Mouse (Mus musculus) hindbrain, embryonic 14.5 days (tissue): ENCODE data around the gene Lrguk. TPM values are rescaled to one million over a fixed set of nuclear protein-coding genes. Genes with fewer than 3 reads are reported as not detected.
A peak's percentile ranks its signal among the peaks of the same experiment; 100 is the strongest.

Source experiments
- ATAC-seq: fragments of 200-750 bp; cut with Nextera tagmentation; 2 replicates; pipeline ENCODE4 v1.8.0; 2017; ENCODE audit warnings: moderate number of reproducible peaks, mild to moderate bottlenecking, moderate TSS enrichment, moderate library complexity; ENCODE audit not compliant: low FRiP score
- DNase-seq: peaks from one replicate; pipeline ENCODE4 v3.0.0-alpha.2; 2015; ENCODE audit warnings: low spot score
- H3K27ac ChIP-seq: fragments of 300-500 bp; sonication (generic); 2 replicates; pipeline ENCODE4 v1.5.1; 2014; ENCODE audit warnings: mild to moderate bottlenecking, moderate library complexity
- H3K27me3 ChIP-seq: fragments of 300-500 bp; sonication (generic); 2 replicates; pipeline ENCODE4 v1.6.1; 2014; ENCODE audit warnings: mild to moderate bottlenecking, low read length, mixed read lengths; ENCODE audit not compliant: control insufficient read depth, insufficient read depth
- H3K36me3 ChIP-seq: fragments of 300-500 bp; sonication (generic); replicated peaks from 2 replicates; pipeline ENCODE4 v1.6.1; 2014; ENCODE audit not compliant: control insufficient read depth, insufficient read depth
- H3K4me1 ChIP-seq: fragments of 300-500 bp; sonication (generic); replicated peaks from 2 replicates; pipeline ENCODE4 v1.6.1; 2014; ENCODE audit warnings: antibody characterized with exemption, low read length, mixed read lengths; ENCODE audit not compliant: control insufficient read depth, insufficient read depth
- H3K4me2 ChIP-seq: fragments of 300-500 bp; sonication (generic); replicated peaks from 2 replicates; pipeline ENCODE4 v1.6.1; 2014; ENCODE audit warnings: mild to moderate bottlenecking, moderate library complexity
- H3K4me3 ChIP-seq: fragments of 300-500 bp; sonication (generic); replicated peaks from 2 replicates; pipeline ENCODE4 v1.5.1; 2014; ENCODE audit warnings: mild to moderate bottlenecking, low read length
- H3K9ac ChIP-seq: fragments of 300-500 bp; sonication (generic); 2 replicates; pipeline ENCODE4 v1.6.1; 2014
- H3K9me3 ChIP-seq: fragments of 300-500 bp; sonication (generic); 2 replicates; pipeline ENCODE4 v1.6.1; 2016; ENCODE audit warnings: low read length; ENCODE audit not compliant: control insufficient read depth
- WGBS: fragments of 180-500 bp; shearing (Covaris S2); extraction: QIAGEN DNeasy Blood & Tissue Kit; methylation state at CpG from one replicate; pipeline ENCODE4 v1.1.7; 2014; 5-methylcytosine and 5-hydroxymethylcytosine counted together
- polyA plus RNA-seq: library from polyadenylated mRNA; unstranded; fragments of >200 nt; fragmentation: Nextera tagmentation; extraction: Ambion mirVana; gene quantifications from 2 replicates; pipeline ENCODE4 v1.2.1, GENCODE M21; 2014

Gene Lrguk
- polyA plus RNA-seq, 1 experiment from 2014 or later = 1.9 TPM

- no peaks in the 10 kb centered on the region for H3K9me3 ChIP-seq
- no peaks in the 10 kb centered on the region for H3K27me3 ChIP-seq
- peak within 1 kb of the TSS; percentile 78 for H3K4me3 ChIP-seq
- peak within 1 kb of the TSS; percentile 65 for H3K4me2 ChIP-seq
- peak within 1 kb of the TSS; percentile 73 for H3K9ac ChIP-seq
- ATAC-seq (peak; percentile 100), DNase-seq (peak; percentile 97)
- H3K36me3 ChIP-seq = no peaks in the 10 kb centered on the region
- H3K27ac ChIP-seq = peak within 1 kb of the TSS; percentile 81
- H3K4me1 ChIP-seq = peaks cover 13% of the 10 kb centered on the region; the same call in 1 of the 2 replicates
- under 1% methylated on average over 29 of the region's 29 CpGs for WGBS
These were observed 147.6 kb downstream of the Lrguk start, which contains the start of gene Slc35b4 for GRCm38 (mm10) chr6:34176864-34177247. Slc35b4 (minus strand) TSS chr6:34177111.

GRCm38 (mm10) chr6:34179007-34179406, 149.8 kb downstream of the Lrguk start:
- Histone ChIP-seq H3K9ac (no peak overlapping the region), H3K9me3 (no peaks in the 10 kb centered on the region), H3K27ac (no peak overlapping the region), H3K27me3 (no peaks in the 10 kb centered on the region), H3K4me2 (no peak overlapping the region), H3K4me3 (no peak overlapping the region), H3K4me1 (peaks cover 13% of the 10 kb centered on the region; the same call in 1 of the 2 replicates), H3K36me3 (no peaks in the 10 kb centered on the region)
- ATAC-seq (no peak), DNase-seq (no peak)
- 88% methylated on average over 3 of the region's 3 CpGs for WGBS

DNA sequence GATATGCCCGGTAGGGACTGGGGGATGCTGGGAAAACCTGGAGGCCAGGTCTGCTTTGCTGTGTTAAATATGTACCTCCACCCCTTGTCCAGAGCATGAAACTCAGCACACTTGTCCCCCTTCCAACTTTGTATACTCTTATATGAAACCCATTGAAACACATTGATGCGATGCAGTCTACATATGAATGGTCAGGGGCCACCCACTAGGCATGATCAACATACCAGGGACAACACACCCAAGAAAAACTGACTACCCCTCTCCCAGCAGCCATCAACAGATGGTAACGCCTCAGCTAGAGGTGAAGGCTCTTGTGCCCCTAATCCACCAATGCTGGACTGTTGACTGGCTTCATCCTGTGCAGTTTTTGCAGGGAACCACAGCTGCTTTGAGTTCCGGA, 150.7 kb downstream of the Lrguk start:
- DNase-seq = no peak
- no peak for ATAC-seq
- WGBS = 82% methylated on average over 4 of the region's 4 CpGs
- no peak overlapping the region for H3K27ac ChIP-seq
- H3K9me3 ChIP-seq = no peaks in the 10 kb centered on the region
- no peak overlapping the region for H3K4me2 ChIP-seq
- no peak overlapping the region for H3K4me3 ChIP-seq
- no peaks in the 10 kb centered on the region for H3K36me3 ChIP-seq
- H3K4me1 ChIP-seq = peaks cover 13% of the 10 kb centered on the region; the same call in 1 of the 2 replicates
- no peak overlapping the region for H3K9ac ChIP-seq
- H3K27me3 ChIP-seq = no peaks in the 10 kb centered on the region

DNA sequence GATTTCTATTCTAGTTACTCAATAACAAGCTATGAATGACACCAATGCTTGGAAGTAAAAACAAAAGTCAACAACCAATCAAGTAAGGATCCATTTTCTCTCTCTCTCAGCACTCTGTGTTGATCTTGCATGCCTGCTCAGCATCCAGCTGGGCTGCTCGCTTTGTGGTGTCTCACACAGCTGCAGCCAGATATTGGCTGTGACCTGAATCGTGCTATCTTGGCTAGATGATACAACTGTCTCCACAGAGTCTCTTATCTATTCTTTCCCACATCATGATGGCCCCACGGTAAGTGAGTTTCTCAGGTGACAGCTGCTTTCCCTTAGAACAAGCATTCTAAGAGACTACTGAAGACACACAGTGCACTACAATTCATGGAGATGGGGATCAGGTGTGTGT, 152.7 kb downstream of the Lrguk start:
- Histone ChIP-seq H3K4me3 (no peak overlapping the region), H3K4me2 (no peak overlapping the region), H3K27ac (no peak overlapping the region), H3K9ac (no peak overlapping the region), H3K9me3 (no peaks in the 10 kb centered on the region), H3K4me1 (no peaks in the 10 kb centered on the region), H3K36me3 (no peaks in the 10 kb centered on the region), H3K27me3 (no peaks in the 10 kb centered on the region)
- ATAC-seq = no peak
- DNase-seq = no peak
- 86% methylated on average over 3 of the region's 3 CpGs for WGBS

- Histone ChIP-seq H3K9me3 (no peaks in the 10 kb centered on the region), H3K27me3 (no peaks in the 10 kb centered on the region), H3K27ac (no peak overlapping the region), H3K4me2 (no peak overlapping the region), H3K36me3 (no peaks in the 10 kb centered on the region), H3K4me3 (no peak overlapping the region), H3K9ac (no peak overlapping the region), H3K4me1 (no peaks in the 10 kb centered on the region)
- ATAC-seq (no peak), DNase-seq (no peak)
- WGBS = 95% methylated on average over 3 of the region's 3 CpGs
These were observed 154.1 kb downstream of the Lrguk start for GRCm38 (mm10) chr6:34183326-34183725.

Other genes with a start within 250 kb of the Lrguk start
- 46.5 and 51.0 TPM in 2 replicates for gene Slc35b4, start 147.7 kb downstream of the Lrguk start, polyA plus RNA-seq